Mouse (Mus musculus): ENCODE measurements around the gene Atg16l1. TPM values are rescaled to one million over a fixed set of nuclear protein-coding genes. Genes with fewer than 3 reads are reported as not detected.
A peak's percentile ranks its signal among the peaks of the same experiment; 100 is the strongest.

Atg16l1 gene
- polyA plus RNA-seq, 1 experiment: 79.2 TPM

- no peak for TF ChIP-seq CTCF (IDR thresholded peaks at IDR 0.05; ENCODE audit: extremely low read depth, insufficient read depth, low read length)
- no peak for TF ChIP-seq POLR2A (IDR thresholded peaks at IDR 0.05; ENCODE audit: extremely low read depth, insufficient read depth, low read length)
- Histone ChIP-seq H3K4me1 (ENCODE audit: control insufficient read depth, insufficient read depth, low read length) (peaks cover 6% of the 10 kb centered on the region; the same call in 1 of the 2 replicates), H3K27ac (ENCODE audit: insufficient read depth, low read length) (no peak overlapping the region), H3K4me3 (ENCODE audit: insufficient read depth, low read length) (no peak overlapping the region)
Observed at GRCm38 (mm10) chr1:87729070-87729469, 26.6 kb upstream of the Atg16l1 start.

DNA sequence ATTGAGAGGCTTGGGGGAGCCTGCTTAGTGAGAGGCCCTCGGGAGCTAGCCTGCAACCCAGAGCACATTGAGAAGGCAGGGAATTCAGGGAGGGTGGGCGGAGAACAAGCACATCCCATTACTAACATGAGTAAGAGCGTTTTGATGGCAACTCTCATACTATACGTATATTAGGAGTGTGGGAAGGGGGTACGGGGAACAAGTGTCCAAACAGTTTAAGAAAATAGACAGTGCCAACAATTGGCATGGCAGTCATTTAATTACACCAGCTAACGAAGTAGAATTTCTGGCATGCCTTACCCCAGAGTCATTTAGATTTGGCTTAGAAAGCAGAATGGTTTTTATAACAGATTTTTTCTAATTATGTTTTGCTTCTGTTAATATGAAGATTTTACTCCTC, 25.8 kb upstream of the Atg16l1 start:
- Histone ChIP-seq H3K27ac (ENCODE audit: insufficient read depth, low read length) (no peak overlapping the region), H3K4me1 (ENCODE audit: control insufficient read depth, insufficient read depth, low read length) (peaks cover 6% of the 10 kb centered on the region; the same call in 1 of the 2 replicates), H3K4me3 (ENCODE audit: insufficient read depth, low read length) (no peak overlapping the region)
- TF ChIP-seq CTCF (IDR thresholded peaks at IDR 0.05; ENCODE audit: extremely low read depth, insufficient read depth, low read length): no peak
- no peak for TF ChIP-seq POLR2A (IDR thresholded peaks at IDR 0.05; ENCODE audit: extremely low read depth, insufficient read depth, low read length)

DNA sequence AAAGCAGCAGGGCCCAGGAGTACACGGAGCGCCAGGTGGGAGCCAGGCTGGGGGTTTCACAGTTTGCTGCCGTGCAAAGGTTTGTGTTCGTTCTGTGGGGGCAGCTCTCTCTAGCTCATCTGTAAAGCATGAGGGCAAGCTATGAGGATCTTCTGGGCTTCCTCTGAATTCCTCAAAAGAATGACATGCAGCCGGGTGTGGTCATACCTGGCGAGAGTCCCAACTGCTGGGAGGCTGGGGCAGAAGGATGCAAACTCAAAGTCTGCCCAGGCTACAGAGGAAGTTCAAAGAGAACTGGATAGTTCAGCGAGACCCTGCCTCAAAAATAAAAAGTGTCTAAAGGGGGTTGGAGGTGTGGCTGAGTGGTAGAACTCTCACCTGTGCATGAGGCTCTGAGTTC, 25.4 kb upstream of the Atg16l1 start:
- no peak for TF ChIP-seq POLR2A (IDR thresholded peaks at IDR 0.05; ENCODE audit: extremely low read depth, insufficient read depth, low read length)
- TF ChIP-seq CTCF (IDR thresholded peaks at IDR 0.05; ENCODE audit: extremely low read depth, insufficient read depth, low read length): no peak
- Histone ChIP-seq H3K27ac (ENCODE audit: insufficient read depth, low read length) (0 out of 2 replicates have a peak overlapping the region, but pooled peaks have one; percentile 6), H3K4me1 (ENCODE audit: control insufficient read depth, insufficient read depth, low read length) (peaks cover 6% of the 10 kb centered on the region; the same call in 1 of the 2 replicates), H3K4me3 (ENCODE audit: insufficient read depth, low read length) (no peak overlapping the region)

GRCm38 (mm10) chr1:87733212-87733611, 22.5 kb upstream of the Atg16l1 start:
- peaks cover 6% of the 10 kb centered on the region; the same call in 1 of the 2 replicates for H3K4me1 ChIP-seq (ENCODE audit: control insufficient read depth, insufficient read depth, low read length)
- H3K4me3 ChIP-seq (ENCODE audit: insufficient read depth, low read length): no peak overlapping the region
- no peak for TF ChIP-seq POLR2A (IDR thresholded peaks at IDR 0.05; ENCODE audit: extremely low read depth, insufficient read depth, low read length)
- TF ChIP-seq CTCF (IDR thresholded peaks at IDR 0.05; ENCODE audit: extremely low read depth, insufficient read depth, low read length): no peak
- peak overlapping the region; percentile 89 for H3K27ac ChIP-seq (ENCODE audit: insufficient read depth, low read length)

- TF ChIP-seq POLR2A (IDR thresholded peaks at IDR 0.05; ENCODE audit: extremely low read depth, insufficient read depth, low read length): no peak
- no peak for TF ChIP-seq CTCF (IDR thresholded peaks at IDR 0.05; ENCODE audit: extremely low read depth, insufficient read depth, low read length)
- no peak overlapping the region; the same call in 1 of the 2 replicates for H3K27ac ChIP-seq (ENCODE audit: insufficient read depth, low read length)
Observed at GRCm38 (mm10) chr1:87734153-87734552, 21.5 kb upstream of the Atg16l1 start.

GRCm38 (mm10) chr1:87740584-87741290, 14.9 kb upstream of the Atg16l1 start:
- TF ChIP-seq CTCF (IDR thresholded peaks at IDR 0.05; ENCODE audit: extremely low read depth, insufficient read depth, low read length): peak; percentile 38; the same call in 1 of the 2 replicates
- TF ChIP-seq POLR2A (IDR thresholded peaks at IDR 0.05; ENCODE audit: extremely low read depth, insufficient read depth, low read length): no peak
- H3K27ac ChIP-seq (ENCODE audit: insufficient read depth, low read length): peak overlapping the region; percentile 45

More at GRCm38 (mm10) chr1:87734153-87734552, 21.5 kb upstream of the Atg16l1 start:
- H3K4me1 ChIP-seq (ENCODE audit: control insufficient read depth, insufficient read depth, low read length): peaks cover 6% of the 10 kb centered on the region; the same call in 1 of the 2 replicates
- H3K4me3 ChIP-seq (ENCODE audit: insufficient read depth, low read length): no peak overlapping the region

GRCm38 (mm10) chr1:87749360-87749973, 6.2 kb upstream of the Atg16l1 start:
- Histone ChIP-seq H3K4me1 (ENCODE audit: control insufficient read depth, insufficient read depth, low read length) (no peaks in the 10 kb centered on the region), H3K27ac (ENCODE audit: insufficient read depth, low read length) (no peak overlapping the region), H3K4me3 (ENCODE audit: insufficient read depth, low read length) (no peak overlapping the region)
- TF ChIP-seq POLR2A (IDR thresholded peaks at IDR 0.05; ENCODE audit: extremely low read depth, insufficient read depth, low read length) (no peak), CTCF (IDR thresholded peaks at IDR 0.05; ENCODE audit: extremely low read depth, insufficient read depth, low read length) (no peak)

More at GRCm38 (mm10) chr1:87740584-87741290, 14.9 kb upstream of the Atg16l1 start:
- Histone ChIP-seq H3K4me1 (ENCODE audit: control insufficient read depth, insufficient read depth, low read length) (no peaks in the 10 kb centered on the region), H3K4me3 (ENCODE audit: insufficient read depth, low read length) (no peak overlapping the region)

DNA sequence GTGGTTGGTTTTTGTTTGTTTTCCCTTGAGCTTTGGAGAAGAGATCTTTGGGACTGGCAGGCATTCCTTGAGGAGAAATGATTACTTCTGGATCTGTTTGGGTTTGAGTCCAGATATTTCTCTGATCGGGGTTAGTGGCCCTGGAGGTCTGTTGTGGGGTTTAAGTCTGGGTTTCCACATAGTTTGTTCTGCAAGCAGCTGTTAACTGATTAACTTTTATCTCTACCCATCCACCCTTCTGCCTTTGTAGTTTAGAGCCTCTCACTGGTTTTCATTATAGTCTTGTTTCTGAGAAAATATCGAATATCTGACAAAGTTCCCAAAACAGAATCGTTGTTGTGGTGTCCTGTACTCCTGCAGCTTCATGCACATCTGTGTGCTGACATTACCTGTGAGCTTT, 8.2 kb downstream of the Atg16l1 start:
- Histone ChIP-seq H3K4me1 (ENCODE audit: control insufficient read depth, insufficient read depth, low read length) (no peaks in the 10 kb centered on the region), H3K27ac (ENCODE audit: insufficient read depth, low read length) (no peak overlapping the region), H3K4me3 (ENCODE audit: insufficient read depth, low read length) (no peak overlapping the region)
- TF ChIP-seq POLR2A (IDR thresholded peaks at IDR 0.05; ENCODE audit: extremely low read depth, insufficient read depth, low read length) (no peak), CTCF (IDR thresholded peaks at IDR 0.05; ENCODE audit: extremely low read depth, insufficient read depth, low read length) (no peak)

DNA sequence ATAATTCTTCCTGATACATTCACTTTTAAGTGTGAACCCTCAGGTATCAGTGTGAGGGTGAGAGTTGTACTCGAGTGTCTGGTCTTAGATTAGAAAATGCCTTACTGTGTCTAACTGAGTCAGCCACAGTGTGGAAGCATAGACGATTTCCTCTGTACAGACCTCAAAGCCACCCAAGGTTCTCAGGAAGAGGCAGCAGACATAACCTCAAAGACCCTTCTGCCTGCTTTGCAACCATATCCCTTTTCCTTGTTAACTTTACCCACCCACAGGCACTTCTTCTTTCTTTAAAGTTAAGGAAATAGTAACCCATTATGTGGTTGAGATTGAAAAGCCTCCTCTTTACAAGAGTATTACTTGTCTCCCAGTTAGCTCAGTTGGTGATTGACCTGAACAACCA, 10.1 kb downstream of the Atg16l1 start:
- TF ChIP-seq POLR2A (IDR thresholded peaks at IDR 0.05; ENCODE audit: extremely low read depth, insufficient read depth, low read length) (no peak), CTCF (IDR thresholded peaks at IDR 0.05; ENCODE audit: extremely low read depth, insufficient read depth, low read length) (no peak)
- H3K27ac ChIP-seq (ENCODE audit: insufficient read depth, low read length): no peak overlapping the region
- H3K4me3 ChIP-seq (ENCODE audit: insufficient read depth, low read length): no peak overlapping the region
- no peaks in the 10 kb centered on the region for H3K4me1 ChIP-seq (ENCODE audit: control insufficient read depth, insufficient read depth, low read length)
